Mouse (Mus musculus) telencephalon, adult 2 months (tissue): ENCODE measurements around the gene Mprip.
A peak's percentile ranks its signal among the peaks of the same experiment; 100 is the strongest.
"Not testable (repeated sequence)": the region's sequence is repeated elsewhere in the genome, so short reads cannot be mapped to it uniquely, and the experiment has no call there.

Experiments
- DNase-seq: peaks from one replicate; pipeline ENCODE4 v3.0.0-alpha.2; 2011; ENCODE audit warnings: low read depth, low spot score

The Mprip gene

GRCm38 (mm10) chr11:59707931-59708611 is 47.0 kb downstream of the Mprip start:
- peak; percentile 93 for DNase-seq

GRCm38 (mm10) chr11:59715424-59715840 is 54.3 kb downstream of the Mprip start:
- no peak for DNase-seq

GRCm38 (mm10) chr11:59717801-59718291 is 56.7 kb downstream of the Mprip start:
- peak; percentile 50 for DNase-seq

- DNase-seq, result no peak
Observed at GRCm38 (mm10) chr11:59719185-59719584, 58.1 kb downstream of the Mprip start.

GRCm38 (mm10) chr11:59721385-59721784 is 60.3 kb downstream of the Mprip start:
- DNase-seq, result no peak

- DNase-seq, result no peak
Observed at GRCm38 (mm10) chr11:59727204-59727603, 66.1 kb downstream of the Mprip start.

GRCm38 (mm10) chr11:59731821-59732220 is 70.7 kb downstream of the Mprip start:
- no peak for DNase-seq

GRCm38 (mm10) chr11:59732407-59733066 is 71.4 kb downstream of the Mprip start:
- peak; percentile 68 for DNase-seq

GRCm38 (mm10) chr11:59733600-59733999 is 72.5 kb downstream of the Mprip start:
- not testable (repeated sequence) for DNase-seq

GRCm38 (mm10) chr11:59734335-59734734 is 73.2 kb downstream of the Mprip start:
- DNase-seq, result no peak

GRCm38 (mm10) chr11:59735938-59736337 is 74.8 kb downstream of the Mprip start:
- not testable (repeated sequence) for DNase-seq

GRCm38 (mm10) chr11:59737250-59737649 is 76.1 kb downstream of the Mprip start:
- DNase-seq, result no peak

- no peak for DNase-seq
Observed at GRCm38 (mm10) chr11:59739996-59740395, 78.9 kb downstream of the Mprip start.

- DNase-seq, result no peak
Observed at GRCm38 (mm10) chr11:59741915-59742314, 80.8 kb downstream of the Mprip start.

GRCm38 (mm10) chr11:59743307-59743706 is 82.2 kb downstream of the Mprip start:
- no peak for DNase-seq

- DNase-seq, result peak; percentile 26
Observed at GRCm38 (mm10) chr11:59743712-59744111, 82.6 kb downstream of the Mprip start.

GRCm38 (mm10) chr11:59744374-59744773 is 83.3 kb downstream of the Mprip start:
- no peak for DNase-seq

GRCm38 (mm10) chr11:59745851-59746250 is 84.7 kb downstream of the Mprip start:
- no peak for DNase-seq

- DNase-seq, result no peak
Observed at GRCm38 (mm10) chr11:59746614-59747013, 85.5 kb downstream of the Mprip start.

GRCm38 (mm10) chr11:59749050-59749449 is 87.9 kb downstream of the Mprip start:
- no peak for DNase-seq

GRCm38 (mm10) chr11:59754504-59754903 is 93.4 kb downstream of the Mprip start:
- no peak for DNase-seq

GRCm38 (mm10) chr11:59756351-59756750 is 95.2 kb downstream of the Mprip start:
- no peak for DNase-seq
